Mouse (Mus musculus) lung, embryonic 14.5 days (tissue): ENCODE measurements around the gene Akap6. TPM values are rescaled to one million over a fixed set of nuclear protein-coding genes. Genes with fewer than 3 reads are reported as not detected.
"Not testable (repeated sequence)": the region's sequence is repeated elsewhere in the genome, so short reads cannot be mapped to it uniquely, and the experiment has no call there.

Experiments
- ATAC-seq: fragments of 200-750 bp; cut with Nextera tagmentation; 2 replicates; pipeline ENCODE4 v1.8.0; 2017; ENCODE audit warnings: mild to moderate bottlenecking, moderate TSS enrichment, moderate library complexity; ENCODE audit not compliant: insufficient read depth
- DNase-seq: peaks from one replicate; pipeline ENCODE4 v3.0.0-alpha.2; 2015
- H3K27ac ChIP-seq: fragments of 300-500 bp; sonication (generic); 2 replicates; pipeline ENCODE4 v1.5.1; 2014; ENCODE audit warnings: low read depth, mild to moderate bottlenecking, moderate library complexity
- H3K27me3 ChIP-seq: fragments of 300-500 bp; sonication (generic); 2 replicates; pipeline ENCODE4 v1.6.1; 2014; ENCODE audit warnings: low read length, control low read depth; ENCODE audit not compliant: insufficient read depth
- H3K36me3 ChIP-seq: fragments of 300-500 bp; sonication (generic); 2 replicates; pipeline ENCODE4 v1.6.1; 2014; ENCODE audit warnings: control low read depth; ENCODE audit not compliant: insufficient read depth
- H3K4me1 ChIP-seq: fragments of 300-500 bp; sonication (generic); 2 replicates; pipeline ENCODE4 v1.6.1; 2014; ENCODE audit warnings: antibody characterized with exemption, control low read depth; ENCODE audit not compliant: insufficient read depth
- H3K4me2 ChIP-seq: fragments of 300-500 bp; sonication (generic); 2 replicates; pipeline ENCODE4 v1.6.1; 2014; ENCODE audit warnings: mild to moderate bottlenecking
- H3K4me3 ChIP-seq: fragments of 300-500 bp; sonication (generic); 2 replicates; pipeline ENCODE4 v1.5.1; 2014; ENCODE audit warnings: low read depth, low read length
- H3K9ac ChIP-seq: fragments of 300-500 bp; sonication (generic); 2 replicates; pipeline ENCODE4 v1.6.1; 2014
- H3K9me3 ChIP-seq: fragments of 300-500 bp; sonication (generic); 2 replicates; pipeline ENCODE4 v1.6.1; 2016; ENCODE audit warnings: low read depth, low read length, control low read depth
- CTCF ChIP-seq: IDR thresholded peaks from 2 replicates; pipeline ENCODE4 v1.5.1; 2016; ENCODE audit warnings: antibody characterized with exemption, low read depth
- WGBS: fragments of 180-500 bp; shearing (Covaris S2); extraction: QIAGEN DNeasy Blood & Tissue Kit; methylation state at CpG from one replicate; pipeline ENCODE4 v1.1.7; 2014; 5-methylcytosine and 5-hydroxymethylcytosine counted together
- polyA plus RNA-seq: library from polyadenylated mRNA; unstranded; fragments of >200 nt; fragmentation: Nextera tagmentation; extraction: Ambion mirVana; gene quantifications from 2 replicates; pipeline ENCODE4 v1.2.1, GENCODE M21; 2014

Gene Akap6
- polyA plus RNA-seq, 1 experiment from 2014 or later = 0.51 TPM

DNA sequence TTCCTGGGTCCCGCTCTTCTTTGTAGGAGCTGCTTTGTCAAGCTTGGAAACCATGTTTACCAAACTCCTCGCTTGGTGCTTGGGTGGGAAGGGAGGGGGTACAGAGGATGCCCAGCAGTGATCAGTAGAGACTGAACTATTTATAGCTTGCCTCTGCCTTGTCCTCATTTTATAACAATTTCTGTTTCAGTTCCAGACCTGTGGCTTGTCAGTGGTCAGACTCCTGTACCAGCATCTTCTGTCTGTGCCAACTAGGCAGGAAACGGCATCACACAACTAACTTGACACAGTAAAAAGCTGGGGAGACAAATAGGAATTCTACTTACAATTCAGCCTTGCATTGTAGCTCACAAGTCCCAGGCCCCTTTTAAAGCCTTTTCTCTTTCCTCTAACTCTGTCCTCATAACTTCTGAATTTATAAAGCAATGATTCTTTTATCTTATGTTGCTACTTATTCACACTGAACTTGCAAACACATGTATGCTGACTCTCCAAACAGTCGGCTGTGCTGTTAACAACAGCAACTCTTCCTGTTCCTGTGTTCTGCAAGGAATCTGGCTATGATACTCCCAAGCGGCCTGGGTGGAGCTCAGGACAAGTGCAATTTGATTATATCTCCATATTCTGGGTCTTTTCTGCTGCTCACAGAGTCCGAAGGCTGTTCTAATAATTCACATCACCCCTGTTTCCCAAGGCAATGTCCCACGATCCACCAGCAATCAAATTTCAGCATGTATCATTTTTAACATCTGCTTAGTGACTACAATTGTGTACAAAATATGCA lies 12.9 kb downstream of the Akap6 start:
- H3K4me2 ChIP-seq = no peak overlapping the region
- H3K27ac ChIP-seq = no peak overlapping the region
- no peaks in the 10 kb centered on the region for H3K4me1 ChIP-seq
- 56% methylated on average over 7 of the region's 7 CpGs for WGBS
- H3K36me3 ChIP-seq = no peaks in the 10 kb centered on the region
- H3K9ac ChIP-seq = no peak overlapping the region
- no peaks in the 10 kb centered on the region for H3K9me3 ChIP-seq
- ATAC-seq = no peak
- no peak for TF ChIP-seq CTCF
- H3K4me3 ChIP-seq = no peak overlapping the region
- no peaks in the 10 kb centered on the region for H3K27me3 ChIP-seq
- no peak for DNase-seq

DNA sequence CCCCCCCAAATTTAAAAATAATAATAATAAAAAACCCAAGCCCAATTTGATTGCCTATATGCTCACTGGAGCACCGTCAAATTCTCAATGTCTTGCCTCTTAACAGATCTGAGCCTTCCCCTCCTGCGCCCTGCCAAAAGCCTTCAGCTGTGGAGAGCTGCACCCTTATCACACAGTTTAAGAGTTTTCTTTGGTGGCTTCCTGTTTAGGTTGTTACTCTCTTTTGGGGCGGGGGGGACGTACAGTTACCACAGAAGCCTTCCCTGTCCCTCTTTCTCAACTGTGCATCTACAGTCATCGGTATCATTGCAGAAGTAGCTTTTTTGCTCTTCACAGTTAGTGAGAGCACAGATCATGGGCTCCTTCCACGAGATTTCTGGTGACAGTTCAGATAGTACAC lies 19.2 kb downstream of the Akap6 start:
- no peak for TF ChIP-seq CTCF
- Histone ChIP-seq H3K4me2 (no peak overlapping the region), H3K4me1 (no peaks in the 10 kb centered on the region), H3K9ac (no peak overlapping the region), H3K9me3 (no peaks in the 10 kb centered on the region), H3K4me3 (no peak overlapping the region), H3K27ac (no peak overlapping the region), H3K36me3 (no peaks in the 10 kb centered on the region), H3K27me3 (no peaks in the 10 kb centered on the region)
- WGBS = 68% methylated on average over 6 of the region's 6 CpGs
- DNase-seq (no peak), ATAC-seq (no peak)

DNA sequence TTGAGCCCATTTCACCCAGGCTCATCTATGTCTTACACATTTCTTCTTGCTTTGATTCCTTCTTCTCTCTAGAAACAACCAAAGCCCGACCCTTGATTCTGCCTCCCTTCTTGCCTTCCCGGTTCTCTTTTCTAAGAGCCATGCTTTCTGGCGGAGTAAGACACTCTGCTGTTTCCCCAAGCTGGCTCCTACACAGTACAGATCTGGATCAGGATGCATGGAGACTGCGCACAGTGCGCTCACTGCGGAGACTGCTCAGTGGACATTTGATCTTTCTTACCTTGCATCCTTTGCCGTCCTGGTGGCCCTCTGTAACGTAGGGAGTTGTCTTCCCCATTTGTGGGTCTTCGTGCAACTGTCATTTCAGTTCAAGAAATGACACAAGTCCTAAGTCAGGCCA lies 20.0 kb downstream of the Akap6 start:
- Histone ChIP-seq H3K27ac (no peak overlapping the region), H3K4me1 (no peaks in the 10 kb centered on the region), H3K4me3 (no peak overlapping the region), H3K36me3 (no peaks in the 10 kb centered on the region), H3K4me2 (no peak overlapping the region), H3K9ac (no peak overlapping the region), H3K27me3 (no peaks in the 10 kb centered on the region), H3K9me3 (no peaks in the 10 kb centered on the region)
- DNase-seq (no peak), ATAC-seq (no peak)
- TF ChIP-seq CTCF = no peak
- 89% methylated on average over 9 of the region's 9 CpGs for WGBS

DNA sequence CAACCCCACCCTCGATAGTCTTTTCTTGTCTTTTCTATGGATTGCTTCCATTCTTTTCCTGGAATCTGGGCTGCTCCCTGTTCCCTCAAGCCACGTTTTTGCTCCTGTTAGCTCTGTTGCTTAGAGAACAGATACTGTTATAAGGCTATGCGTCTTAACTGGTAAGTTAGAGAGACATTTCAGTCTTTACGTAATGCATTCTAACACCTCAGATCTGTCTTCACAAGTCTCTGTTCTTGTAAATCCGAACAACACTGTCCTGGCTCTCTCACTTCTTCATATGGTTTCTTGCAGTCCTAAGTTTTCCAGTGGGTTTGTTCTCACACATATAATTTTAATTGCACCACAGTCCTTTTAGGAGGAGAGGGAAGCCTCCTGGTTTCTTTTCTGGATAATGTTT lies 20.5 kb downstream of the Akap6 start:
- TF ChIP-seq CTCF = no peak
- H3K27me3 ChIP-seq = no peaks in the 10 kb centered on the region
- no peak for ATAC-seq
- H3K9ac ChIP-seq = no peak overlapping the region
- H3K9me3 ChIP-seq = no peaks in the 10 kb centered on the region
- H3K4me2 ChIP-seq = no peak overlapping the region
- H3K27ac ChIP-seq = no peak overlapping the region
- H3K36me3 ChIP-seq = no peaks in the 10 kb centered on the region
- DNase-seq = no peak
- no peaks in the 10 kb centered on the region for H3K4me1 ChIP-seq
- no peak overlapping the region for H3K4me3 ChIP-seq
- WGBS = 74% methylated on average over 5 of the region's 5 CpGs

DNA sequence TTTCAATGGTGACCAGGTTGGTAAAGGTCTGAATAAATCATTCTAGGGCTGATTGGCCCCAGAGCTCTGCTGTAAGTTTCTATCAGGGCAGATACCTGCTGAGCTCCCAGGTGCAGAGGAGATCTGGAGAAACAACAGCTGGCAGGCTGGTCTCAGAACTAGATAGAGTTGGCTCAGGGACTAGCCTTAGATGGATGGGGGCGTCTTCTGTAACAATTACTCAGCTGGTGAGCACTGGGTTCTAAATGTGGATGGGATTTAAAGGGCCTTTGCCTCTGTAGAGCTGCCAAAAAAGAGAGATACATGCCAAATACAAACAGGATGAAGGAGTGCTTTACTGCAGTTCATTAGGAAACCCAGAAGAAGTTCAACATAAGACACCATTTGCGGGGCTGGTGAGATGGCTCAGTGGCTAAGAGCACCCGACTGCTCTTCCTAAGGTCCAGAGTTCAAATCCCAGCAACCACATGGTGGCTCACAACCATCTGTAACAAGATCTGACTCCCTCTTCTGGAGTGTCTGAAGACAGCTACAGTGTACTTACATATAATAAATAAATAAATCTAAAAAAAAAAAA lies 24.9 kb downstream of the Akap6 start:
- DNase-seq = peak; percentile 23
- H3K27me3 ChIP-seq, H3K4me2 ChIP-seq, H3K4me1 ChIP-seq, H3K36me3 ChIP-seq, H3K4me3 ChIP-seq, H3K9me3 ChIP-seq, ATAC-seq, H3K27ac ChIP-seq, H3K9ac ChIP-seq: not testable (repeated sequence)
- 58% methylated on average over 3 of the region's 3 CpGs for WGBS

DNA sequence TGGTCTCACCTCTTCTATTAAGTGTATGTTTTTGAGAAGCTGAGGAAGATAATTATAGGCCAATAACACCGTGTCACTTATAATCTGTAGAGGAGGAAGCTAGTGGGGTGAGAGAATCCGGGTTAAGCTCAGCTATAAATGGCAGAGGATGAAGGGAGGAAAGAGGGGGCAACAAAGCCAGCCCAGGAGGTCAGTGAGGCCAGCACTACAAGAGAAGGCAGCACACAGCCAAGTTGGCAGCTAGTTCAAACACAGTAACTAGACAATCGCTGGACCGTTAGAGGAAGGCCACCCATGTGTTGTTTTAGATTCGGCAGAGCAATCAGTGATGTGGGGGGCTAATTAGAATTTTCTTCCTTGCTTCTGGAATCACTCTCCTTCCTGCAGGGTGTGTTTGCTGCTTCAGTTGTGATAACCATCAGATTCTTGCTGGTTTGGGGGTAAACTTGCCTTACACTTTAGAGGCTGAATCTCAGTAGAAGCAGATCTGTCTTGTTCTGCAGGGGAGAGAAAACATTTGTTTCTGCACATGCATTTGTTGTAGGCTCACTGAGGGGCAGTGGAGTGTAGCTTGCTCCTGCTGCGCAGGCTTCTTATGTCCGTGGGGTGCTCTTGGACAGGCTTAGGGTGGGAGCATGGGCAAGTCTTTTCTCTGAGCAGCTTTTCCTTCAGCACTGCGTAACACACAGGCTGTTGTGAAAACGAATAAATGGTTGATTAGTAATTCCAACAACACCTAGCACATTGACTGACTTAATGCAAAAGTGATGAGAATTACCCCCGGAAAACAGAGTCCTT lies 27.4 kb downstream of the Akap6 start:
- H3K9ac ChIP-seq = no peak overlapping the region
- WGBS = 58% methylated on average over 10 of the region's 10 CpGs
- no peak for ATAC-seq

DNA sequence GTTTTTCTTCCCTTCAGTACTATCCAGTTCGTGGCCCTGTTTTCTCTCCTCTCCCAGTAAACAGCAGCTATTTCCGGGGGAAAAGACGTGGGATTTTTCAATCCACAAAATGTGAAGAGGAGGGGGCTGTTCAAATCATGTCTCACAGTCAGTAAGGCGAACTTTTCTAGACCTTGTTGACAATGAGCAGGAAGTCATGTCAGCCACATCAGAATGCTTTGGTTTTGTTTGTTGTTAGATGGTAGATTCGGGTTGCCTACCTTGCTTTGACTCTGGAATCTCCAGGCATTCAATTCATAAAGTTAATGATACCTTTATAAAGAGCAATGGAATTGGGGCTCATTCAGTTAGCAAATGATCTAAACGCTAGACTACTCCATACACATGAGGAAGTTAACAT lies 30.2 kb downstream of the Akap6 start:
- Histone ChIP-seq H3K27ac (no peak overlapping the region), H3K36me3 (no peaks in the 10 kb centered on the region), H3K9ac (no peak overlapping the region), H3K4me2 (no peak overlapping the region), H3K9me3 (no peaks in the 10 kb centered on the region), H3K4me1 (no peaks in the 10 kb centered on the region), H3K27me3 (no peaks in the 10 kb centered on the region), H3K4me3 (no peak overlapping the region)
- no peak for TF ChIP-seq CTCF
- DNase-seq (no peak), ATAC-seq (no peak)
- WGBS = 84% methylated on average over 6 of the region's 6 CpGs

More for the DNA sequence above, 27.4 kb downstream of the Akap6 start:
- Histone ChIP-seq H3K9me3 (no peaks in the 10 kb centered on the region), H3K27me3 (no peaks in the 10 kb centered on the region), H3K27ac (no peak overlapping the region), H3K4me3 (no peak overlapping the region), H3K4me2 (no peak overlapping the region), H3K36me3 (no peaks in the 10 kb centered on the region), H3K4me1 (no peaks in the 10 kb centered on the region)
- no peak for TF ChIP-seq CTCF
- DNase-seq = peak; percentile 44

DNA sequence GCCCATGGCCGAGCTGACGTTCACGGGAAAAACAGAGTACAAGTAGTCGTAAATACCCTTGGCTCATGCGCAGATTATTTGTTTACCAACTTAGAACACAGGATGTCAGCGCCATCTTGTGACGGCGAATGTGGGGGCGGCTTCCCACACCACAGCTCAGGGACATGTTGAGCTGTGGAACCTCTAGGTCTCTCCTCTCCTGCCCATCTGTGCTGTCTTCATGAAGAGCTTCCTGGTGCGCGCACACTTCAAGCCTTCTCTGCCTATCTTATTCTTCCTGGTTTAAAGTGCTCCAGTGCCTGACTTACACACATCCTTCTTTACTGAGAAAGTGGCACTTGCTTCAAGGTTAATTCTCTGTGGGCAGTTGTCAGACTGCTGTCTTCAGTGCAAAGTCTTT lies 36.0 kb downstream of the Akap6 start:
- H3K36me3 ChIP-seq, H3K9ac ChIP-seq, H3K27me3 ChIP-seq, H3K9me3 ChIP-seq, H3K4me1 ChIP-seq, DNase-seq, H3K27ac ChIP-seq, H3K4me3 ChIP-seq, H3K4me2 ChIP-seq, ATAC-seq: not testable (repeated sequence)
- 96% methylated on average over 6 of the region's 11 CpGs for WGBS
